Mouse (Mus musculus) lung, embryonic 14.5 days (tissue): ENCODE data around the gene Acp6. TPM values are rescaled to one million over a fixed set of nuclear protein-coding genes. Genes with fewer than 3 reads are reported as not detected.
A peak's percentile ranks its signal among the peaks of the same experiment; 100 is the strongest.

Experiments used
- ATAC-seq: fragments of 200-750 bp; cut with Nextera tagmentation; 2 replicates; pipeline ENCODE4 v1.8.0; 2017; ENCODE audit warnings: mild to moderate bottlenecking, moderate TSS enrichment, moderate library complexity; ENCODE audit not compliant: insufficient read depth
- DNase-seq: peaks from one replicate; pipeline ENCODE4 v3.0.0-alpha.2; 2015
- H3K27ac ChIP-seq: fragments of 300-500 bp; sonication (generic); 2 replicates; pipeline ENCODE4 v1.5.1; 2014; ENCODE audit warnings: low read depth, mild to moderate bottlenecking, moderate library complexity
- H3K27me3 ChIP-seq: fragments of 300-500 bp; sonication (generic); 2 replicates; pipeline ENCODE4 v1.6.1; 2014; ENCODE audit warnings: low read length, control low read depth; ENCODE audit not compliant: insufficient read depth
- H3K36me3 ChIP-seq: fragments of 300-500 bp; sonication (generic); 2 replicates; pipeline ENCODE4 v1.6.1; 2014; ENCODE audit warnings: control low read depth; ENCODE audit not compliant: insufficient read depth
- H3K4me1 ChIP-seq: fragments of 300-500 bp; sonication (generic); 2 replicates; pipeline ENCODE4 v1.6.1; 2014; ENCODE audit warnings: antibody characterized with exemption, control low read depth; ENCODE audit not compliant: insufficient read depth
- H3K4me2 ChIP-seq: fragments of 300-500 bp; sonication (generic); 2 replicates; pipeline ENCODE4 v1.6.1; 2014; ENCODE audit warnings: mild to moderate bottlenecking
- H3K4me3 ChIP-seq: fragments of 300-500 bp; sonication (generic); 2 replicates; pipeline ENCODE4 v1.5.1; 2014; ENCODE audit warnings: low read depth, low read length
- H3K9ac ChIP-seq: fragments of 300-500 bp; sonication (generic); 2 replicates; pipeline ENCODE4 v1.6.1; 2014
- H3K9me3 ChIP-seq: fragments of 300-500 bp; sonication (generic); 2 replicates; pipeline ENCODE4 v1.6.1; 2016; ENCODE audit warnings: low read depth, low read length, control low read depth
- CTCF ChIP-seq: IDR thresholded peaks from 2 replicates; pipeline ENCODE4 v1.5.1; 2016; ENCODE audit warnings: antibody characterized with exemption, low read depth
- WGBS: fragments of 180-500 bp; shearing (Covaris S2); extraction: QIAGEN DNeasy Blood & Tissue Kit; methylation state at CpG from one replicate; pipeline ENCODE4 v1.1.7; 2014; 5-methylcytosine and 5-hydroxymethylcytosine counted together
- polyA plus RNA-seq: library from polyadenylated mRNA; unstranded; fragments of >200 nt; fragmentation: Nextera tagmentation; extraction: Ambion mirVana; gene quantifications from 2 replicates; pipeline ENCODE4 v1.2.1, GENCODE M21; 2014

The Acp6 gene
- polyA plus RNA-seq, 1 experiment from 2014 or later = 37.6 TPM

GRCm38 (mm10) chr3:97211177-97211576, 52.6 kb downstream of the Acp6 start:
- no peak for ATAC-seq
- no peak for TF ChIP-seq CTCF
- no peak overlapping the region for H3K4me2 ChIP-seq
- peaks cover 94% of the 10 kb centered on the region for H3K36me3 ChIP-seq
- no peak overlapping the region for H3K4me3 ChIP-seq
- no peak overlapping the region for H3K27ac ChIP-seq
- no peak overlapping the region for H3K9ac ChIP-seq
- H3K9me3 ChIP-seq = no peaks in the 10 kb centered on the region
- no peaks in the 10 kb centered on the region for H3K4me1 ChIP-seq
- H3K27me3 ChIP-seq = no peaks in the 10 kb centered on the region
- WGBS = 75% methylated on average over 5 of the region's 5 CpGs
- no peak for DNase-seq

GRCm38 (mm10) chr3:97213871-97214270, 55.3 kb downstream of the Acp6 start:
- no peaks in the 10 kb centered on the region for H3K4me1 ChIP-seq
- no peak overlapping the region for H3K27ac ChIP-seq
- H3K4me3 ChIP-seq = no peak overlapping the region
- H3K9me3 ChIP-seq = no peaks in the 10 kb centered on the region
- DNase-seq = no peak
- no peak for TF ChIP-seq CTCF
- no peaks in the 10 kb centered on the region for H3K27me3 ChIP-seq
- H3K36me3 ChIP-seq = peaks cover 88% of the 10 kb centered on the region
- ATAC-seq = no peak
- no peak overlapping the region for H3K4me2 ChIP-seq
- no peak overlapping the region for H3K9ac ChIP-seq
- WGBS = 88% methylated on average over 10 of the region's 10 CpGs

- Histone ChIP-seq H3K9ac (no peak overlapping the region), H3K4me2 (no peak overlapping the region), H3K27me3 (no peaks in the 10 kb centered on the region), H3K9me3 (no peaks in the 10 kb centered on the region), H3K4me1 (no peaks in the 10 kb centered on the region), H3K4me3 (no peak overlapping the region), H3K27ac (no peak overlapping the region), H3K36me3 (peaks cover 88% of the 10 kb centered on the region)
- 44% methylated on average over 1 of the region's 1 CpGs for WGBS
- DNase-seq (peak; percentile 61), ATAC-seq (no peak)
- no peak for TF ChIP-seq CTCF
Observed at GRCm38 (mm10) chr3:97214439-97214838, 55.9 kb downstream of the Acp6 start.

GRCm38 (mm10) chr3:97215526-97215925, 56.9 kb downstream of the Acp6 start:
- ATAC-seq (no peak), DNase-seq (no peak)
- Histone ChIP-seq H3K9ac (no peak overlapping the region), H3K27ac (no peak overlapping the region), H3K4me2 (no peak overlapping the region), H3K4me3 (no peak overlapping the region), H3K9me3 (no peaks in the 10 kb centered on the region), H3K4me1 (no peaks in the 10 kb centered on the region), H3K36me3 (peaks cover 87% of the 10 kb centered on the region), H3K27me3 (no peaks in the 10 kb centered on the region)
- TF ChIP-seq CTCF = no peak
- 36% methylated on average over 3 of the region's 3 CpGs for WGBS

GRCm38 (mm10) chr3:97223261-97223660, 64.7 kb downstream of the Acp6 start:
- no peak for TF ChIP-seq CTCF
- Histone ChIP-seq H3K27ac (no peak overlapping the region), H3K4me2 (no peak overlapping the region), H3K36me3 (peaks cover 44% of the 10 kb centered on the region), H3K4me3 (no peak overlapping the region), H3K9ac (no peak overlapping the region), H3K4me1 (peaks cover 15% of the 10 kb centered on the region; the same call in 1 of the 2 replicates), H3K27me3 (no peaks in the 10 kb centered on the region), H3K9me3 (no peaks in the 10 kb centered on the region)
- 79% methylated on average over 9 of the region's 9 CpGs for WGBS
- ATAC-seq = no peak
- DNase-seq = no peak

- no peaks in the 10 kb centered on the region for H3K27me3 ChIP-seq
- no peaks in the 10 kb centered on the region for H3K9me3 ChIP-seq
- WGBS = 59% methylated on average over 5 of the region's 5 CpGs
- ATAC-seq = no peak
- peaks cover 19% of the 10 kb centered on the region; the same call in 1 of the 2 replicates for H3K4me1 ChIP-seq
- no peak overlapping the region for H3K4me3 ChIP-seq
- no peak for DNase-seq
- H3K36me3 ChIP-seq = peaks cover 31% of the 10 kb centered on the region
- H3K9ac ChIP-seq = no peak overlapping the region
- peak overlapping the region; percentile 76; the same call in 1 of the 2 replicates for H3K4me2 ChIP-seq
- no peak for TF ChIP-seq CTCF
- H3K27ac ChIP-seq = no peak overlapping the region
Observed at GRCm38 (mm10) chr3:97225231-97225630, 66.7 kb downstream of the Acp6 start.

GRCm38 (mm10) chr3:97226719-97227118, 68.1 kb downstream of the Acp6 start:
- Histone ChIP-seq H3K4me1 (peaks cover 19% of the 10 kb centered on the region; the same call in 1 of the 2 replicates), H3K9me3 (no peaks in the 10 kb centered on the region), H3K27ac (peak overlapping the region; percentile 86), H3K4me3 (peak overlapping the region; percentile 80), H3K9ac (peak overlapping the region; percentile 90), H3K4me2 (peak overlapping the region; percentile 76), H3K36me3 (peaks cover 16% of the 10 kb centered on the region), H3K27me3 (no peaks in the 10 kb centered on the region)
- TF ChIP-seq CTCF = no peak
- DNase-seq (peak; percentile 51), ATAC-seq (peak; percentile 11)
- under 1% methylated on average over 18 of the region's 18 CpGs for WGBS

Other genes starting within 250 kb of the Acp6 start
- gene Gja8, start 232.8 kb upstream of the Acp6 start, polyA plus RNA-seq = not detected in 2 replicates
- gene Bcl9, start 139.1 kb downstream of the Acp6 start, polyA plus RNA-seq = 46.1 and 49.7 TPM in 2 replicates